Mouse (Mus musculus) embryonic facial prominence, embryonic 11.5 days (tissue): Measurements from ENCODE around the gene Ap3b1. TPM values are rescaled to one million over a fixed set of nuclear protein-coding genes. Genes with fewer than 3 reads are reported as not detected.
A peak's percentile ranks its signal among the peaks of the same experiment; 100 is the strongest.

Experiments
- ATAC-seq: fragments of 200-750 bp; cut with Nextera tagmentation; replicated peaks from 2 replicates; pipeline ENCODE4 v1.8.0; 2017; ENCODE audit warnings: low read depth; ENCODE audit not compliant: insufficient number of reproducible peaks, low FRiP score, low TSS enrichment
- DNase-seq: peaks from one replicate; pipeline ENCODE4 v3.0.0-alpha.2; 2015; ENCODE audit warnings: low spot score
- H3K27ac ChIP-seq: fragments of 300-500 bp; sonication (generic); replicated peaks from 2 replicates; pipeline ENCODE4 v1.5.1; 2014; ENCODE audit warnings: mild to moderate bottlenecking, low read depth, low read length, control low read depth
- H3K27me3 ChIP-seq: fragments of 300-500 bp; sonication (generic); 2 replicates; pipeline ENCODE4 v1.6.1; 2014; ENCODE audit warnings: mild to moderate bottlenecking, low read length, moderate library complexity, mixed read lengths; ENCODE audit not compliant: control insufficient read depth, insufficient read depth
- H3K36me3 ChIP-seq: fragments of 300-500 bp; sonication (generic); replicated peaks from 2 replicates; pipeline ENCODE4 v1.6.1; 2014; ENCODE audit warnings: low read depth, mild to moderate bottlenecking, low read length, moderate library complexity, mixed read lengths; ENCODE audit not compliant: control insufficient read depth, insufficient read depth
- H3K4me1 ChIP-seq: fragments of 300-500 bp; sonication (generic); 2 replicates; pipeline ENCODE4 v1.6.1; 2014; ENCODE audit warnings: low read length, mixed read lengths; ENCODE audit not compliant: control insufficient read depth, insufficient read depth
- H3K4me2 ChIP-seq: fragments of 300-500 bp; sonication (generic); 2 replicates; pipeline ENCODE4 v1.6.1; 2014; ENCODE audit warnings: low read depth, mild to moderate bottlenecking, control low read depth, low read length, moderate library complexity
- H3K4me3 ChIP-seq: fragments of 300-500 bp; sonication (generic); 2 replicates; pipeline ENCODE4 v1.5.1; 2014; ENCODE audit warnings: low read depth, low read length, control low read depth
- H3K9ac ChIP-seq: fragments of 300-500 bp; sonication (generic); replicated peaks from 2 replicates; pipeline ENCODE4 v1.6.1; 2014; ENCODE audit warnings: mild to moderate bottlenecking, control low read depth, low read length
- H3K9me3 ChIP-seq: fragments of 300-500 bp; sonication (generic); replicated peaks from 2 replicates; pipeline ENCODE4 v1.6.1; 2016; ENCODE audit warnings: mild to moderate bottlenecking, low read length, inconsistent platforms, mixed read lengths; ENCODE audit not compliant: control insufficient read depth
- WGBS: fragments of 180-500 bp; shearing (Covaris S2); extraction: QIAGEN DNeasy Blood & Tissue Kit; methylation state at CpG from one replicate; pipeline ENCODE4 v1.1.7; 2014; 5-methylcytosine and 5-hydroxymethylcytosine counted together
- polyA plus RNA-seq: library from polyadenylated mRNA; unstranded; fragments of >200 nt; fragmentation: Nextera tagmentation; extraction: Ambion mirVana; gene quantifications from 2 replicates; pipeline ENCODE4 v1.2.1, GENCODE M21; 2014

Ap3b1 gene
- polyA plus RNA-seq, 1 experiment from 2014 or later, result 43.4 TPM

DNA sequence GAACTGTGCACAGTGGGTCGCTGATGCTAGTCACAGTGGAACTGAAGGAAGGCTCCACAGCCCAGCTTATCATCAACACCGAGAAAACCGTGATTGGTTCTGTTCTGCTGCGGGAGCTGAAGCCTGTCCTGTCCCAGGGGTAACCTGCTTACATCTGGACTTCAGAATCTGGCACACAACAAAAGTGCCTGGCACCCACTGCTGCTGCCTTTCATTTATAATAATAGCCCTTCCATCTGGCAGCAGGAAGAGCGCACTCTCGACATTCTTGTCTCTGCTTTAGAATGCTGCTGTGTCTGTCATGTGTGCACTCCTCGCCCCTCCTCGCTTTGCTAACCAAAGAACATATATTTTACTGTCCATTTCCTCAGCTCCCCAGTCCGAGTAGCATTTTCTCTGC, 206.9 kb downstream of the Ap3b1 start:
- Histone ChIP-seq H3K36me3 (no peaks in the 10 kb centered on the region), H3K27me3 (no peaks in the 10 kb centered on the region), H3K4me1 (0 out of 2 replicates have a peak, but pooled peaks cover 3% of the 10 kb centered on the region), H3K9ac (no peak overlapping the region), H3K4me3 (no peak overlapping the region), H3K9me3 (no peaks in the 10 kb centered on the region), H3K4me2 (no peak overlapping the region), H3K27ac (no peak overlapping the region)
- no peak for DNase-seq
- WGBS, result 62% methylated on average over 9 of the region's 9 CpGs
- ATAC-seq, result no peak

- Histone ChIP-seq H3K9ac (no peak overlapping the region), H3K27ac (no peak overlapping the region), H3K27me3 (no peaks in the 10 kb centered on the region), H3K36me3 (no peaks in the 10 kb centered on the region), H3K9me3 (no peaks in the 10 kb centered on the region), H3K4me1 (0 out of 2 replicates have a peak, but pooled peaks cover 3% of the 10 kb centered on the region), H3K4me2 (no peak overlapping the region), H3K4me3 (no peak overlapping the region)
- DNase-seq (no peak), ATAC-seq (no peak)
- WGBS, result 84% methylated on average over 6 of the region's 6 CpGs
Measured at GRCm38 (mm10) chr13:94567739-94568138, 209.0 kb downstream of the Ap3b1 start.

- DNase-seq (no peak), ATAC-seq (no peak)
- Histone ChIP-seq H3K4me1 (peaks cover 4% of the 10 kb centered on the region; the same call in 1 of the 2 replicates), H3K9me3 (no peaks in the 10 kb centered on the region), H3K27ac (no peak overlapping the region), H3K4me2 (no peak overlapping the region), H3K4me3 (no peak overlapping the region), H3K9ac (no peak overlapping the region), H3K27me3 (peaks cover 7% of the 10 kb centered on the region; the same call in 1 of the 2 replicates), H3K36me3 (no peaks in the 10 kb centered on the region)
- WGBS, result 84% methylated on average over 10 of the region's 10 CpGs
Measured at GRCm38 (mm10) chr13:94571001-94571400, 212.2 kb downstream of the Ap3b1 start.

- H3K9me3 ChIP-seq, result no peaks in the 10 kb centered on the region
- ATAC-seq (no peak), DNase-seq (no peak)
- H3K27me3 ChIP-seq, result peaks cover 16% of the 10 kb centered on the region
- no peaks in the 10 kb centered on the region for H3K36me3 ChIP-seq
- H3K9ac ChIP-seq, result no peak overlapping the region
- no peak overlapping the region for H3K27ac ChIP-seq
- H3K4me3 ChIP-seq, result no peak overlapping the region
- WGBS, result 86% methylated on average over 8 of the region's 8 CpGs
- peaks cover 4% of the 10 kb centered on the region; the same call in 1 of the 2 replicates for H3K4me1 ChIP-seq
- H3K4me2 ChIP-seq, result no peak overlapping the region
Measured at GRCm38 (mm10) chr13:94573356-94573755, 214.6 kb downstream of the Ap3b1 start.

DNA sequence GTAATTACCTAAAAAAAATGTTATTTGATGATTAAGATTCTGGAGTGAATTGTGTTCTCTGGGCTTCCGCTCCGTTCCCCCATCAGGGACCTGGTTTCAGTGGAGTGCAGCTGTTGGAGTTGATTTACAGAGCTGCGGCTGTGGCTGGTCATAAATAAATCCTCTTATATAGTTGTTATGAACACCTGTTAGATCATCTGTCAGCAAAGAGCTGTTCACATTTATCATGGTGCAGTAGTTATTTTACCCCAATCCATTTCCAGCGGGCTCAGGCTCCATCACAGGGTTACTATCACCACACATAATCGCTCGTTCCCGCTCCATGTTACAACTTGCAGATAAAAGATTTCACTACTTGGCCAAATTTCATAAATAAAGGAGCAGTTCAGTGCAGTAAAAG, 215.1 kb downstream of the Ap3b1 start:
- Histone ChIP-seq H3K9me3 (no peaks in the 10 kb centered on the region), H3K27me3 (peaks cover 17% of the 10 kb centered on the region)
- no peak for ATAC-seq

GRCm38 (mm10) chr13:94575607-94576398, 217.0 kb downstream of the Ap3b1 start:
- no peaks in the 10 kb centered on the region for H3K9me3 ChIP-seq
- H3K4me1 ChIP-seq, result peaks cover 4% of the 10 kb centered on the region; the same call in 1 of the 2 replicates
- no peak for DNase-seq
- H3K27me3 ChIP-seq, result peaks cover 17% of the 10 kb centered on the region
- H3K36me3 ChIP-seq, result no peaks in the 10 kb centered on the region
- H3K4me2 ChIP-seq, result no peak overlapping the region
- peak; percentile 51; the same call in 1 of the 2 replicates for ATAC-seq
- no peak overlapping the region for H3K9ac ChIP-seq
- no peak overlapping the region for H3K27ac ChIP-seq
- H3K4me3 ChIP-seq, result no peak overlapping the region
- WGBS, result 12% methylated on average over 17 of the region's 17 CpGs

More for the DNA sequence above, 215.1 kb downstream of the Ap3b1 start:
- WGBS, result 88% methylated on average over 7 of the region's 7 CpGs
- H3K9ac ChIP-seq, result no peak overlapping the region
- no peak for DNase-seq
- no peak overlapping the region for H3K4me3 ChIP-seq
- H3K4me1 ChIP-seq, result peaks cover 4% of the 10 kb centered on the region; the same call in 1 of the 2 replicates
- H3K27ac ChIP-seq, result no peak overlapping the region
- H3K36me3 ChIP-seq, result no peaks in the 10 kb centered on the region
- no peak overlapping the region for H3K4me2 ChIP-seq

DNA sequence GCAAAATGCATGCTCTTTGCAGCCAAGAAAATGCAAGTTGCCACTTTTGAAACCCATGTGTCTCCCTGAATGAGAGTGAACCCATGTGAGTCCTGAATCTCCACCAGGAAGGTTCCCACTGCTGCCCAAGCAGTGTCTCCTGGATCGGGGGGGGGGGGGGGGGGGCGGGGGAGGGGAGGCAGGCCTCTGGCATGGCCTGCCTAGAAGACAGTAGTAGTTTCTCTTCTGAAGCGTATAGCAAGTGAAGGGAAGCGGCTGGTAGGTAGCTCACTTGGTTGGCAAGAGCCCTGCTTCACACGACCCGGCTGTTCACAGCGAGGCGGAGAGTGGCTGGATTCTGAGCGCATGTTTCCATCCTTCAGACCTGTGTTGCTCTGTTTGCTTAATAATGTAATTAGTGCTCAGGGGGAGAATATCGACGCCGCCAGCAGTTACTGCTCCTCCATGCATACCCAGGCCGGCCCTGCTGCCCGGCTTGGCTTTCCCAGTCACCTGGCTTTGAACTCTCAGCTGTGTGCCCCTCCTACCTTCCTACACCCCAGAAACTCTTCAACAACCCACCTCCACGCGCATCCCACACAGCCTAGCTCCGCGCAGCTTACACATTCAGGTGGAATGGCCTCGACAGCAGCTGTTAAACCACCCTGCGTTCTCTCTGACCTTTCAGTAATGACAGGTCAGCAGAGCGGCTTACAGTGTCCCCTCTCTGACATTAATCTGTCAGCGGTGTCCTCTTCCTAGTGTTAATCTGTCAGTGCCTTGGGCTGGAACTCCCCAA, 217.8 kb downstream of the Ap3b1 start:
- 0 out of 2 replicates have a peak, but pooled peaks have one; percentile 21 for ATAC-seq
- H3K27me3 ChIP-seq, result peaks cover 17% of the 10 kb centered on the region
- 17% methylated on average over 20 of the region's 22 CpGs for WGBS

More for the DNA sequence above, 217.8 kb downstream of the Ap3b1 start:
- Histone ChIP-seq H3K9me3 (no peaks in the 10 kb centered on the region), H3K9ac (no peak overlapping the region), H3K4me1 (peaks cover 4% of the 10 kb centered on the region; the same call in 1 of the 2 replicates), H3K27ac (no peak overlapping the region), H3K4me2 (no peak overlapping the region), H3K36me3 (no peaks in the 10 kb centered on the region), H3K4me3 (no peak overlapping the region)
- no peak for DNase-seq
